Mouse (Mus musculus) adrenal gland, postnatal 36 days (tissue): ENCODE measurements around the gene Klk14. TPM values are rescaled to one million over a fixed set of nuclear protein-coding genes. Genes with fewer than 3 reads are reported as not detected.
A peak's percentile ranks its signal among the peaks of the same experiment; 100 is the strongest.
"Not testable (repeated sequence)": the region's sequence is repeated elsewhere in the genome, so short reads cannot be mapped to it uniquely, and the experiment has no call there.

Source experiments
- DNase-seq, 2 experiments: peaks; one replicate each; pipeline ENCODE4 v3.0.0; 2021; ENCODE audit warnings: mixed read lengths in 1 of 2
- long read RNA-seq, 2 experiments: library from polyadenylated mRNA; stranded (forward); transcript quantifications; one replicate each; pipeline ENCODE4 v2.0.0; 2021; ENCODE audit warnings: borderline sequencing depth in 2 of 2
- total RNA-seq, 2 experiments: library from RNA; stranded (reverse); gene quantifications; 2 replicates each; pipeline ENCODE4 v1.2.3; 2021

Gene Klk14
- total RNA-seq = not detected
- long read RNA-seq, experiment 1 = 0 reads
- long read RNA-seq, experiment 2 = 0 reads

GRCm38 (mm10) chr7:43690118-43690517 lies at the start of gene Klk14:
Gene Klk14 (plus strand): TSS chr7:43690418.
- no peak for DNase-seq

GRCm38 (mm10) chr7:43642587-43642986 lies 47.6 kb upstream of the Klk14 start:
- DNase-seq = peak; percentile 64 to 70

GRCm38 (mm10) chr7:43643046-43643652 lies 47.1 kb upstream of the Klk14 start:
- no peak for DNase-seq

GRCm38 (mm10) chr7:43652683-43653082 lies 37.5 kb upstream of the Klk14 start:
- peak in 1 of 2 experiments; percentile 14 for DNase-seq

- no peak for DNase-seq
These were observed 35.7 kb upstream of the Klk14 start for GRCm38 (mm10) chr7:43654519-43654918.

- DNase-seq = no peak
These were observed 34.0 kb upstream of the Klk14 start for GRCm38 (mm10) chr7:43656232-43656631.

- DNase-seq = no peak
These were observed 30.2 kb upstream of the Klk14 start, which contains the start of gene Siglece for GRCm38 (mm10) chr7:43660002-43660401. Gene Siglece (minus strand): TSS chr7:43660161.

- peak; percentile 59 to 65 for DNase-seq
These were observed 27.4 kb upstream of the Klk14 start for GRCm38 (mm10) chr7:43662804-43663203.

GRCm38 (mm10) chr7:43667221-43667620 lies 23.0 kb upstream of the Klk14 start:
- not testable (repeated sequence) for DNase-seq

- DNase-seq = peak; percentile 22 to 54
These were observed 21.6 kb upstream of the Klk14 start for GRCm38 (mm10) chr7:43668582-43668981.

GRCm38 (mm10) chr7:43671064-43671808 lies 19.0 kb upstream of the Klk14 start:
- no peak for DNase-seq

GRCm38 (mm10) chr7:43671809-43672580 lies 18.2 kb upstream of the Klk14 start, which contains the start of gene Ctu1:
Gene Ctu1 (plus strand): TSS chr7:43672016.
- peak; percentile 92 to 93 for DNase-seq

- DNase-seq = no peak
These were observed 17.5 kb upstream of the Klk14 start for GRCm38 (mm10) chr7:43672581-43673260.

- DNase-seq = no peak
These were observed 15.1 kb upstream of the Klk14 start for GRCm38 (mm10) chr7:43675091-43675490.

GRCm38 (mm10) chr7:43678517-43678916 lies 11.7 kb upstream of the Klk14 start:
- DNase-seq = peak; percentile 56 to 75

- peak; percentile 64 to 74 for DNase-seq
These were observed 9.3 kb upstream of the Klk14 start for GRCm38 (mm10) chr7:43680960-43681359.

GRCm38 (mm10) chr7:43682511-43682910 lies 7.7 kb upstream of the Klk14 start:
- DNase-seq = not testable (repeated sequence)

GRCm38 (mm10) chr7:43685088-43685487 lies 5.1 kb upstream of the Klk14 start:
- no peak for DNase-seq

GRCm38 (mm10) chr7:43710031-43710430 lies 19.8 kb downstream of the Klk14 start:
- no peak for DNase-seq

- no peak for DNase-seq
These were observed 22.0 kb downstream of the Klk14 start, which contains the start of gene Klk13 for GRCm38 (mm10) chr7:43712267-43712666. Gene Klk13 (plus strand): TSS chr7:43712567.

- DNase-seq = no peak
These were observed 22.7 kb downstream of the Klk14 start for GRCm38 (mm10) chr7:43712917-43713316.
